8 mouse cellular contexts compared by ENCODE assay signal in the genomic region with DNA sequence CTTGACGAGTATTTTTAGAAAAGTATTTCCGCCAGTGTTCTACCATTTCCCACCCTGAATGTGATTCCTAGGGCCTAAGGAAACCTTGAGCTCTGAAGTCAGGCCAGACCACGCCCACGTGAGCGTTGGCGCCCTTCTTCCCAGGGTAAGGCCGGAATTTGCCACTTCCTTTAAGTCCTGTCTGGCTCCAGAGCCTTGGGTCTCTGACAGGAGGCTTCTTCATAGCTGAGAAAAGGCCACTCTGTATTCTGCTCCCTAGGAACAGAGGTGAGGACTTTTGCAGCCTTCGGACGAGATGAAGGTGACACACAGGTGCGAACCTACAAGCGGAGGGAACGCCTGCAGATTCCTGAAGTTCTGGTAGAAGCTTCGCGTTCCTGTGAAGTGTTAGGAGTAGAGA. TPM values are rescaled to one million over a fixed set of nuclear protein-coding genes. Genes with fewer than 3 reads are reported as not detected.
DNase-seq lines count a peak whose midpoint lies in the region; ATAC-seq and TF ChIP-seq lines count a peak whose summit lies in the region.

Gene Ptdss2, plus strand, starts transcription at position 138 of the 400 bp plus-strand sequence.

- 44% methylated on average over 14 of the region's 14 CpGs for WGBS in embryonic facial prominence, embryonic 12.5 days
- 37% methylated on average over 14 of the region's 14 CpGs for WGBS in heart, embryonic 11.5 days (ENCODE audit: insufficient replicate concordance)
- 43% methylated on average over 14 of the region's 14 CpGs for WGBS in kidney, embryonic 16.5 days
- 37% methylated on average over 14 of the region's 14 CpGs for WGBS in liver, postnatal 0 days (ENCODE audit: insufficient replicate concordance)
- 54% methylated on average over 14 of the region's 14 CpGs for WGBS in olfactory bulb, adult 2 months

- no peaks in the 10 kb centered on the region for H3K9me3 ChIP-seq in embryonic facial prominence, embryonic 12.5 days
- H3K9me3 ChIP-seq in heart, embryonic 11.5 days (replicated peaks; ENCODE audit: control insufficient read depth, low read length), result no peaks in the 10 kb centered on the region
- no peaks in the 10 kb centered on the region for H3K9me3 ChIP-seq in kidney, embryonic 16.5 days (ENCODE audit: low read length)
- H3K9me3 ChIP-seq in liver, postnatal 0 days (ENCODE audit: low read length), result no peaks in the 10 kb centered on the region

- DNase-seq in layer of hippocampus, adult 8-10 months (ENCODE audit: low spot score in 2 of 2), result no peak
- no peak for DNase-seq in layer of hippocampus, adult 9-10 months (ENCODE audit: low spot score)
- DNase-seq in liver, postnatal 0 days, result no peak
- no peak for DNase-seq in thymus, postnatal 4 days

- H3K4me3 ChIP-seq in embryonic facial prominence, embryonic 12.5 days, result peak within 1 kb of the TSS; percentile 53
- H3K4me3 ChIP-seq in heart, embryonic 11.5 days (ENCODE audit: low read depth, low read length), result peak within 1 kb of the TSS; percentile 60
- peak within 1 kb of the TSS; percentile 65 for H3K4me3 ChIP-seq in kidney, embryonic 16.5 days (ENCODE audit: low read length)
- peak within 1 kb of the TSS; percentile 79 for H3K4me3 ChIP-seq in liver, postnatal 0 days (ENCODE audit: low read depth, low read length)
- peak within 1 kb of the TSS; percentile 64 for H3K4me3 ChIP-seq in olfactory bulb, adult 2 months (ENCODE audit: insufficient read depth, low read depth, low read length)

- no peak for TF ChIP-seq CTCF in liver, postnatal 0 days (IDR thresholded peaks at IDR 0.05; ENCODE audit: low read depth)
- no peak for TF ChIP-seq CTCF in olfactory bulb, adult 2 months (IDR thresholded peaks at IDR 0.05; ENCODE audit: insufficient read depth, low read depth, low read length)

- ATAC-seq in embryonic facial prominence, embryonic 12.5 days (ENCODE audit: insufficient number of reproducible peaks, insufficient read depth, low FRiP score, low TSS enrichment), result no peak
- no peak for ATAC-seq in heart, embryonic 11.5 days (replicated peaks; ENCODE audit: insufficient number of reproducible peaks, low FRiP score, low TSS enrichment)
- ATAC-seq in kidney, embryonic 16.5 days (ENCODE audit: low FRiP score, low TSS enrichment), result no peak
- no peak for ATAC-seq in liver, postnatal 0 days

- H3K36me3 ChIP-seq in embryonic facial prominence, embryonic 12.5 days, result no peaks in the 10 kb centered on the region
- no peaks in the 10 kb centered on the region for H3K36me3 ChIP-seq in heart, embryonic 11.5 days (ENCODE audit: control insufficient read depth, insufficient read depth, low read length)
- H3K36me3 ChIP-seq in kidney, embryonic 16.5 days (ENCODE audit: insufficient read depth, low read length), result no peaks in the 10 kb centered on the region
- no peaks in the 10 kb centered on the region for H3K36me3 ChIP-seq in liver, postnatal 0 days (replicated peaks; ENCODE audit: insufficient read depth, low read length)

- peaks cover 12% of the 10 kb centered on the region; the same call in 1 of the 2 replicates for H3K27me3 ChIP-seq in embryonic facial prominence, embryonic 12.5 days
- peaks cover 9% of the 10 kb centered on the region for H3K27me3 ChIP-seq in heart, embryonic 11.5 days (ENCODE audit: control insufficient read depth, insufficient read depth, low read length)
- no peaks in the 10 kb centered on the region for H3K27me3 ChIP-seq in kidney, embryonic 16.5 days (ENCODE audit: insufficient read depth, low read length)
- H3K27me3 ChIP-seq in liver, postnatal 0 days (ENCODE audit: insufficient read depth, low read length), result no peaks in the 10 kb centered on the region

- peak within 1 kb of the TSS; percentile 53 for H3K4me2 ChIP-seq in embryonic facial prominence, embryonic 12.5 days (replicated peaks)
- peak within 1 kb of the TSS; percentile 73 for H3K4me2 ChIP-seq in heart, embryonic 11.5 days
- peak within 1 kb of the TSS; percentile 82 for H3K4me2 ChIP-seq in kidney, embryonic 16.5 days (replicated peaks; ENCODE audit: low read depth, low read length)
- H3K4me2 ChIP-seq in liver, postnatal 0 days (ENCODE audit: low read depth, low read length), result peak within 1 kb of the TSS; percentile 94

- no peak for TF ChIP-seq EP300 in liver, postnatal 0 days (IDR thresholded peaks at IDR 0.05; ENCODE audit: low read depth)

- TF ChIP-seq POLR2A in olfactory bulb, adult 2 months (IDR thresholded peaks at IDR 0.05; ENCODE audit: insufficient read depth, low read depth, low read length), result no peak

- H3K4me1 ChIP-seq in embryonic facial prominence, embryonic 12.5 days, result 0 out of 2 replicates have a peak, but pooled peaks cover 3% of the 10 kb centered on the region
- H3K4me1 ChIP-seq in heart, embryonic 11.5 days (ENCODE audit: control insufficient read depth, insufficient read depth, low read length), result no peaks in the 10 kb centered on the region
- peaks cover 4% of the 10 kb centered on the region for H3K4me1 ChIP-seq in kidney, embryonic 16.5 days (ENCODE audit: insufficient read depth, low read length)
- H3K4me1 ChIP-seq in liver, postnatal 0 days (ENCODE audit: insufficient read depth), result peaks cover 30% of the 10 kb centered on the region
- H3K4me1 ChIP-seq in olfactory bulb, adult 2 months (ENCODE audit: control insufficient read depth, insufficient read depth, low read length), result peaks cover 7% of the 10 kb centered on the region; the same call in 1 of the 2 replicates

- H3K27ac ChIP-seq in embryonic facial prominence, embryonic 12.5 days, result peak within 1 kb of the TSS; percentile 73
- H3K27ac ChIP-seq in heart, embryonic 11.5 days (ENCODE audit: low read depth, low read length), result peak within 1 kb of the TSS; percentile 93
- peak within 1 kb of the TSS; percentile 92 for H3K27ac ChIP-seq in kidney, embryonic 16.5 days (ENCODE audit: low read length)
- peak within 1 kb of the TSS; percentile 92 for H3K27ac ChIP-seq in liver, postnatal 0 days (ENCODE audit: low read depth)
- peak within 1 kb of the TSS; percentile 34 for H3K27ac ChIP-seq in olfactory bulb, adult 2 months (ENCODE audit: insufficient read depth, low read depth, low read length)

- peak within 1 kb of the TSS; percentile 41 for H3K9ac ChIP-seq in embryonic facial prominence, embryonic 12.5 days
- H3K9ac ChIP-seq in heart, embryonic 11.5 days (ENCODE audit: low read depth, low read length), result peak within 1 kb of the TSS; percentile 79
- H3K9ac ChIP-seq in kidney, embryonic 16.5 days (replicated peaks; ENCODE audit: low read length), result peak within 1 kb of the TSS; percentile 78
- peak within 1 kb of the TSS; percentile 79 for H3K9ac ChIP-seq in liver, postnatal 0 days (replicated peaks)

RNA-seq across cellular contexts. Expression of gene Ptdss2, which starts in this region (rescaled TPM):
- total RNA-seq in layer of hippocampus, adult 8-10 months (2022), result 10 to 100 TPM; 39.5 to 57.5 (median 54.0) TPM
- polyA plus RNA-seq in embryonic facial prominence, embryonic 12.5 days (2016; fragmentation: Nextera tagmentation; extraction: Ambion mirVana), result 82.2 and 84.7 TPM in 2 replicates
- 65.0 and 71.2 TPM in 2 replicates for polyA plus RNA-seq in heart, embryonic 11.5 days (2014; fragmentation: Nextera tagmentation; extraction: Ambion mirVana)
- 85.5 and 86.7 TPM in 2 replicates for polyA plus RNA-seq in kidney, embryonic 16.5 days (2015; fragmentation: Nextera tagmentation; extraction: Ambion mirVana)
- polyA plus RNA-seq in liver, postnatal 0 days (2015; fragmentation: Nextera tagmentation; extraction: Ambion mirVana), result 57.9 and 71.0 TPM in 2 replicates
- polyA plus RNA-seq in olfactory bulb, adult 2 months (2012; ENCODE audit: insufficient read depth, insufficient read length, low replicate concordance, missing spikeins), result not detected in 2 replicates

Comparison
In these comparisons a context has a peak if more than half of its experiments do, and no peak if none do; other contexts are left out.
1. RNA of gene Ptdss2 (polyA plus RNA-seq): 85.5 to 86.7 TPM in kidney, embryonic 16.5 days, 82.2 to 84.7 TPM in embryonic facial prominence, embryonic 12.5 days, 57.9 to 71.0 TPM in liver, postnatal 0 days and 65.0 to 71.2 TPM in heart, embryonic 11.5 days; not detected in olfactory bulb, adult 2 months; every median in the first group is over 10 times any median in the second.
2. H3K27ac ChIP-seq: peak in every context shown above with its lines; median percentile 93 in heart, embryonic 11.5 days; 92 in kidney, embryonic 16.5 days; 92 in liver, postnatal 0 days; 73 in embryonic facial prominence, embryonic 12.5 days; 34 in olfactory bulb, adult 2 months.
3. Peak in every context shown above with its lines, with median percentiles within 50 percentile points of each other: H3K4me2 ChIP-seq, H3K4me3 ChIP-seq and H3K9ac ChIP-seq.